Mouse (Mus musculus) bone marrow, adult 2 months (tissue): ENCODE data around the gene Otop2.

ENCODE experiments used
- CTCF ChIP-seq: fragments of 200-500 bp; IDR thresholded peaks from 2 replicates; pipeline ENCODE4 v1.5.1; 2011; ENCODE audit warnings: low read length, control low read depth; ENCODE audit not compliant: control insufficient read depth, insufficient read depth
- POLR2A ChIP-seq: fragments of 200-500 bp; IDR thresholded peaks from 2 replicates; pipeline ENCODE4 v1.6.1; 2011; ENCODE audit warnings: low read depth, mild to moderate bottlenecking, control low read depth, low read length, borderline replicate concordance; ENCODE audit not compliant: control insufficient read depth

DNA sequence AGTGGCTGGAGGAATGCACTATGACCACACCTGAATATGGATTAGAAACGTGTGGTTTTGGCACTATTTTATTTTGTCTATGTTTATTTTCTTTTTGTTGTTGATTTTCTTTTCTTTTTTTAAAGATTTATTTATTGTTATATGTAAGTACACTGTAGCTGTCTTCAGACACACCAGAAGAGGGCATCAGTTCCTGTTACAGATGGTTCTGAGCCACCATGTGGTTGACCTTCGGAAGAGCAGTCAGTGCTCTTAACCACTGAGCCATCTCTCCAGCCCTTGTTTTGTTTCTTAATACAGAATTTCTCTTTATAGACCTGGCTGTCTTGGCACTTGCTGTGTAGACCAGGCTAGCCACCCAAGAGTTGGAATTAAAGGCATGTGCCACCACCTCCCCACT, 65.8 kb downstream of the Otop2 start:
- TF ChIP-seq CTCF: no peak
- TF ChIP-seq POLR2A: no peak
